Mouse (Mus musculus): ENCODE data around the gene Ddx59.

Ddx59 gene

GRCm38 (mm10) chr1:136414798-136415755 lies at the start of gene Ddx59:
TSS of gene Ddx59 (plus strand) at chr1:136415271.
- peak; percentile 97 for DNase-seq

- no peak for DNase-seq
Observed at GRCm38 (mm10) chr1:136365986-136366385, 49.1 kb upstream of the Ddx59 start.

- DNase-seq = no peak
Observed at GRCm38 (mm10) chr1:136379261-136379660, 35.8 kb upstream of the Ddx59 start.

- no peak for DNase-seq
Observed at GRCm38 (mm10) chr1:136380161-136380560, 34.9 kb upstream of the Ddx59 start.

GRCm38 (mm10) chr1:136380606-136381005 lies 34.5 kb upstream of the Ddx59 start:
- no peak for DNase-seq

- DNase-seq = no peak
Observed at GRCm38 (mm10) chr1:136381169-136381568, 33.9 kb upstream of the Ddx59 start.

GRCm38 (mm10) chr1:136381583-136381982 lies 33.5 kb upstream of the Ddx59 start:
- no peak for DNase-seq

- no peak for DNase-seq
Observed at GRCm38 (mm10) chr1:136386914-136387313, 28.2 kb upstream of the Ddx59 start.

- DNase-seq = peak; percentile 46
Observed at GRCm38 (mm10) chr1:136394506-136394905, 20.6 kb upstream of the Ddx59 start.

GRCm38 (mm10) chr1:136395073-136395472 lies 20.0 kb upstream of the Ddx59 start:
- DNase-seq = no peak

GRCm38 (mm10) chr1:136401281-136401680 lies 13.8 kb upstream of the Ddx59 start:
- DNase-seq = no peak

- no peak for DNase-seq
Observed at GRCm38 (mm10) chr1:136409631-136410030, 5.4 kb upstream of the Ddx59 start.

- DNase-seq = no peak
Observed at GRCm38 (mm10) chr1:136415756-136416126, 670 bp downstream of the Ddx59 start.

GRCm38 (mm10) chr1:136418393-136418792 lies 3.3 kb downstream of the Ddx59 start:
- DNase-seq = no peak

- no peak for DNase-seq
Observed at GRCm38 (mm10) chr1:136427166-136427969, 12.3 kb downstream of the Ddx59 start.

- no peak for DNase-seq
Observed at GRCm38 (mm10) chr1:136428981-136429380, 13.9 kb downstream of the Ddx59 start.

- no peak for DNase-seq
Observed at GRCm38 (mm10) chr1:136430126-136430818, 15.2 kb downstream of the Ddx59 start.

GRCm38 (mm10) chr1:136440741-136441140 lies 25.7 kb downstream of the Ddx59 start:
- DNase-seq = no peak

GRCm38 (mm10) chr1:136442809-136443208 lies 27.7 kb downstream of the Ddx59 start:
- no peak for DNase-seq

GRCm38 (mm10) chr1:136444555-136445255 lies 29.6 kb downstream of the Ddx59 start:
- DNase-seq = no peak

- DNase-seq = no peak
Observed at GRCm38 (mm10) chr1:136446933-136447332, 31.9 kb downstream of the Ddx59 start.

GRCm38 (mm10) chr1:136447338-136447737 lies 32.3 kb downstream of the Ddx59 start:
- DNase-seq = no peak
